Mouse (Mus musculus) kidney, embryonic 15.5 days (tissue): ENCODE measurements around the gene Enam. TPM values are rescaled to one million over a fixed set of nuclear protein-coding genes. Genes with fewer than 3 reads are reported as not detected.

ENCODE experiments used
- ATAC-seq: fragments of 200-750 bp; cut with Nextera tagmentation; replicated peaks from 2 replicates; pipeline ENCODE4 v1.8.0; 2017; ENCODE audit warnings: moderate TSS enrichment; ENCODE audit not compliant: low FRiP score
- H3K27ac ChIP-seq: fragments of 300-500 bp; sonication (generic); 2 replicates; pipeline ENCODE4 v1.5.1; 2015; ENCODE audit warnings: mild to moderate bottlenecking, inconsistent platforms
- H3K27me3 ChIP-seq: fragments of 300-500 bp; sonication (generic); 2 replicates; pipeline ENCODE4 v1.6.1; 2015; ENCODE audit warnings: inconsistent platforms
- H3K36me3 ChIP-seq: fragments of 300-500 bp; sonication (generic); 2 replicates; pipeline ENCODE4 v1.6.1; 2015; ENCODE audit warnings: inconsistent platforms
- H3K4me1 ChIP-seq: fragments of 300-500 bp; sonication (generic); 2 replicates; pipeline ENCODE4 v1.6.1; 2015; ENCODE audit warnings: inconsistent platforms
- H3K4me2 ChIP-seq: fragments of 300-500 bp; sonication (generic); 2 replicates; pipeline ENCODE4 v1.6.1; 2015; ENCODE audit warnings: moderate library complexity, mild to moderate bottlenecking, inconsistent platforms
- H3K4me3 ChIP-seq: fragments of 300-500 bp; sonication (generic); replicated peaks from 2 replicates; pipeline ENCODE4 v1.5.1; 2015; ENCODE audit warnings: mild to moderate bottlenecking, inconsistent platforms
- H3K9ac ChIP-seq: fragments of 300-500 bp; sonication (generic); 2 replicates; pipeline ENCODE4 v1.6.1; 2015; ENCODE audit warnings: mild to moderate bottlenecking, inconsistent platforms
- H3K9me3 ChIP-seq: fragments of 300-500 bp; sonication (generic); replicated peaks from 2 replicates; pipeline ENCODE4 v1.6.1; 2016; ENCODE audit warnings: inconsistent platforms
- WGBS: fragments of 180-500 bp; shearing (Covaris S2); methylation state at CpG from one replicate; pipeline ENCODE4 v1.1.7; 2015; ENCODE audit warnings: mixed read lengths; 5-methylcytosine and 5-hydroxymethylcytosine counted together
- polyA plus RNA-seq: library from polyadenylated mRNA; unstranded; fragments of >200 nt; fragmentation: Nextera tagmentation; extraction: Ambion mirVana; gene quantifications from 2 replicates; pipeline ENCODE4 v1.2.1, GENCODE M21; 2015

The Enam gene
- not detected in 2 replicates for polyA plus RNA-seq

DNA sequence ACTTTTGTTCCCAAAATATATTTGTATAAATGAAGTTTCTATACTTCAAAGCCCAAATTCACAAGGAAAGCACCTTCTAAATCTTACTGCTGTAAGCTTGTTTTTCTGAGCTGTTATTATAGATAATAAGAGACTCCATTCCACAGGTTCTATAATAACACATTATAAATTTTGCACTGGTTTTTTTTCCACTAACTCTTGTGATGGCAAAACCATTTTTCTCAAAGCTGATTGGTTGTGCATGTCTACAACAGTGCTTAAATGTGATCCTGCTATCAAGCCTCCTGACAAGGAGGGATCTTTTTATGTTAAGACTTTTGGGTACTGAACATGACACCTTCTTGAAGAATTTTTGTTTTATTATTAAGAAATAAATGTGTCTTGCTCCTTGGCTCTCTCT lies at the start of gene Enam:
Gene Enam (plus strand): TSS at position 301 of the 400 bp plus-strand sequence.
- H3K27me3 ChIP-seq, result no peaks in the 10 kb centered on the region
- H3K4me2 ChIP-seq, result no peak within 1 kb of the TSS
- no peaks in the 10 kb centered on the region for H3K4me1 ChIP-seq
- H3K9me3 ChIP-seq, result no peaks in the 10 kb centered on the region
- H3K4me3 ChIP-seq, result no peak within 1 kb of the TSS
- H3K36me3 ChIP-seq, result no peaks in the 10 kb centered on the region
- no peak within 1 kb of the TSS for H3K27ac ChIP-seq
- no peak within 1 kb of the TSS for H3K9ac ChIP-seq
- ATAC-seq, result no peak

DNA sequence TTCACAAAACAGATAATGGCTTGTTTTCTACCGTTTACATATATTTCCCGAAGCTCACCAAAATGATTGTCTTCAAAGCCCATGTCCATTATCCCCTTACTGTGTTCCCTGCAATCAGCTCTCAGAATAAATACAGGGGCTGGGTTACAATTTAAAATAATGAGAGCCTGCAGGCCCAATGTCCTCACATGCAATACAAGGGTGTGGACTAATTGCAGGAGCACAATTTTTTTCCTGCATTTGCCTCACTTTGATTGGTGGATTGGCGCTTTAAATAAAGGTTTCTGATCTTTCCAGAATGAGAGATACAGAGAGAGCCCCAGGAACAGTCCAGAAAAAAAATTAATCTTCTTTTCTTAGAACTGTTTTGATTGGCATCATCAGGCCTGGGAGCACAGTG lies 32.1 kb upstream of the Enam start, which contains the start of gene Ambn:
Gene Ambn (plus strand): TSS at position 301 of the 400 bp plus-strand sequence.
- no peak within 1 kb of the TSS for H3K9ac ChIP-seq
- H3K4me2 ChIP-seq, result no peak within 1 kb of the TSS
- no peak for ATAC-seq
- no peak within 1 kb of the TSS for H3K27ac ChIP-seq
- no peak within 1 kb of the TSS for H3K4me3 ChIP-seq
- no peaks in the 10 kb centered on the region for H3K27me3 ChIP-seq
- H3K36me3 ChIP-seq, result no peaks in the 10 kb centered on the region
- H3K9me3 ChIP-seq, result no peaks in the 10 kb centered on the region
- 89% methylated on average over 3 of the region's 3 CpGs for WGBS
- no peaks in the 10 kb centered on the region for H3K4me1 ChIP-seq

DNA sequence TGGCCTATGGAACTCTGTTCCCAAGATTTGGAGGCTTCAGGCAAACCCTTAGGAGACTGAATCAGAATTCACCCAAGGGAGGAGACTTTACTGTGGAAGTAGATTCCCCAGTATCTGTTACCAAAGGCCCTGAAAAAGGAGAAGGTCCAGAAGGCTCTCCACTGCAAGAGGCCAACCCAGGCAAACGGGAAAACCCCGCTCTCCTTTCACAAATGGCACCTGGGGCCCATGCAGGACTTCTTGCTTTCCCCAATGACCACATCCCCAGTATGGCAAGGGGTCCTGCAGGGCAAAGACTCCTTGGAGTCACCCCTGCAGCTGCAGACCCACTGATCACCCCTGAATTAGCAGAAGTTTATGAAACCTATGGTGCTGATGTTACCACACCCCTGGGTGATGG lies 20.3 kb upstream of the Enam start:
- no peak overlapping the region for H3K4me3 ChIP-seq
- no peak overlapping the region for H3K9ac ChIP-seq
- H3K27ac ChIP-seq, result no peak overlapping the region
- no peaks in the 10 kb centered on the region for H3K4me1 ChIP-seq
- 85% methylated on average over 2 of the region's 2 CpGs for WGBS
- no peak overlapping the region for H3K4me2 ChIP-seq
- no peaks in the 10 kb centered on the region for H3K9me3 ChIP-seq
- H3K36me3 ChIP-seq, result no peaks in the 10 kb centered on the region
- no peak for ATAC-seq
- no peaks in the 10 kb centered on the region for H3K27me3 ChIP-seq

DNA sequence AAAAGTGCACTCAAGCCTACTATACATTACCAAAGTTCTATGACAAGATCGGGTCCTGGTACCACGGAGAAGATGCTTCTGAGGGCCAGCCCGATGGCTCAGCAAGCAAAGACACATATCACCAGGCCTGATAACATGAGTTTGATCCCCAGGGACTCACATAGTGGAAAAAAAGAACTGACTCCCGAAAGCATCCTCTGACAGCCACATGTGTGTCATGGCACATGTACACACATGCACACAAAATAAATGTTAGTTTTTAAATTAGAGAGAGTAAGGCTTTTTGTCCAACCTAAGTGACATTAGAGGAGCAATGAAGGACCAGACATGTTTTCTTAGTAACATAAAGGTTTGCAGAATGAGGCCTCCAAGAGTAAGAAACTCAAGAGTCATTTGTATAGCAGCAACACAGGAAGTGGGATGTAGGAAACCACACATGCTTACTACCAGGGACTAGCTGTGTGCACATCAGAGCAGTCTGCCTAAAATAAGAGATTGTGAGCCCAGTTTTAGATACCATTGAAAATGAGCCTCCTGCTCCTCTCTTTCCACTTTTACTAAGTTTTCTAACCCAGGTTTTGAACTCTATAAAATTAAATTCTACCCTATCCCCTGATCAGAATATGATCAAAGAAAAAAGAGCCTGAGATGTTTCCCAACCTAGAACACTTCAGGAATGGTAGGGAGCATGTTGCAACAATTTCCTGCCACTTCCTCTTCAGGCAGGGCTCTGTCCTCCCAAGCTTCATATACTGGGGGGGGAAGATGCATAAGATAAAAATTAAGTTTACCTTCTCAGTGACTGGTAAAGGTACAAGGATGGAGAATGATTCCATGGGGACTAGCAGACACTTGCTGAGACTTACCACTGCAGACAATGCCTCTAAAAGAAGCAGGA lies 18.7 kb upstream of the Enam start:
- Histone ChIP-seq H3K4me3 (no peak overlapping the region), H3K9me3 (no peaks in the 10 kb centered on the region), H3K27ac (no peak overlapping the region), H3K27me3 (no peaks in the 10 kb centered on the region), H3K4me2 (no peak overlapping the region), H3K4me1 (no peaks in the 10 kb centered on the region), H3K36me3 (no peaks in the 10 kb centered on the region), H3K9ac (no peak overlapping the region)
- ATAC-seq, result no peak
- 89% methylated on average over 4 of the region's 4 CpGs for WGBS

DNA sequence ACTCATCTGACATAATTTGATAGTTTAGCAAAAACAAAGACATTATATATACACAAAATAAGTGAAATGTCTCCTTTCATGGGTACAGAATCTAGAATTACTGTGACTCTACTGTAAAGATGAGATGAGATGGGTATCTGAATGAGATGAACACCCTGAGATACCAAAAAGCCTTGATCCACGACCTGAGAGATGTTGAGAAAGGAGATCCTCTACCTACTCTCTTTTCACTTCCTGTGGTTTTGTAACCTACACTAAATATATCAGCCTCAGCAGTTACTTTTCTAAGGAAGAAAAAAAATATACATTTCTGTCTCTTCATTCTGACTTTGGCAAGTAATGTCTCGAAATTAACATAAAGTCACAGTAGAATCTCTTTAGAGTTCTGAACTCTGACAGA lies 1.2 kb downstream of the Enam start:
- Histone ChIP-seq H3K9me3 (no peaks in the 10 kb centered on the region), H3K27ac (no peak overlapping the region), H3K4me2 (no peak overlapping the region), H3K4me3 (no peak overlapping the region), H3K27me3 (no peaks in the 10 kb centered on the region), H3K4me1 (no peaks in the 10 kb centered on the region), H3K9ac (no peak overlapping the region), H3K36me3 (no peaks in the 10 kb centered on the region)
- WGBS, result 75% methylated on average over 2 of the region's 2 CpGs
- no peak for ATAC-seq

DNA sequence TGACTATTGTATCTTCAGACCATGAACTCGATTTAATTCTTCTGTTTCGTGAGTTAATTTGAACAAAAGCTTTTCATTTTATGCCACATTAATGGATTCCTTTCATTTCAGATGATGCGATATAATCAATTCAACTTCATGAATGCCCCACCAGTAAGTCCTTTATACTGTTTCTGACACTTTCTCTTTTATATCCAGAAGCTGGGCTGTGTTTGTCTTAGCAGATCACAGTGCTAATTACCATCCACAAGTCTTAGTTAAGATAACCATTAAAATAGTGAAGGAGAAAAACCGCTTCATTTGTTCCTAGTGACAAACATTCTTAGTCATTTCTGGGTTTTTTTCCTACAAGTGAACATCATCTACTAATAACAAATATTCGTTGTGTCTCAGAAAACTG lies 3.3 kb downstream of the Enam start:
- Histone ChIP-seq H3K4me2 (no peak overlapping the region), H3K4me1 (no peaks in the 10 kb centered on the region), H3K9ac (no peak overlapping the region), H3K36me3 (no peaks in the 10 kb centered on the region), H3K27me3 (no peaks in the 10 kb centered on the region), H3K27ac (no peak overlapping the region), H3K9me3 (no peaks in the 10 kb centered on the region), H3K4me3 (no peak overlapping the region)
- 86% methylated on average over 5 of the region's 5 CpGs for WGBS
- ATAC-seq, result no peak

DNA sequence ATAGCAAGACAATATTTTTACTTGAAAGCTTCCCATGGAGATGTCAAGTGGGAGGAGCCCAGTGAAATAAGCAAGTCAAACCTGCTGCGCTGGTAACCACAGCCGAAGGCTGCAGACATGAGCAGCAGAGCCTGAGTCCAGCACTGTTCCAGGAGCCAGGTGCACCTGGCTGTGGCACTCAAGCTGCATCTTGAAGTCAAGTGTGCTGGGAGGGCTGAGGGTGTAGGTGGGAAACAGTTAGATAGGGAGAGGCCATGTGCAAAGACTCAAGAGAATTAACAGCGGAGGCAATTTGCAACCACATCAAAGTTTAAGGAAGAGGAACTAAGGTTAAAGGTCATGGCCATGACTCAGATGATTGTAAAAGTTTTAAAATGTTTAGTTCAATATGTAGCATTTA lies 12.0 kb downstream of the Enam start:
- Histone ChIP-seq H3K4me2 (no peak overlapping the region), H3K36me3 (no peaks in the 10 kb centered on the region), H3K9ac (no peak overlapping the region), H3K27me3 (no peaks in the 10 kb centered on the region), H3K9me3 (0 out of 2 replicates have a peak, but pooled peaks cover 3% of the 10 kb centered on the region), H3K4me1 (no peaks in the 10 kb centered on the region), H3K4me3 (no peak overlapping the region), H3K27ac (no peak overlapping the region)
- ATAC-seq, result no peak
- 83% methylated on average over 3 of the region's 3 CpGs for WGBS

DNA sequence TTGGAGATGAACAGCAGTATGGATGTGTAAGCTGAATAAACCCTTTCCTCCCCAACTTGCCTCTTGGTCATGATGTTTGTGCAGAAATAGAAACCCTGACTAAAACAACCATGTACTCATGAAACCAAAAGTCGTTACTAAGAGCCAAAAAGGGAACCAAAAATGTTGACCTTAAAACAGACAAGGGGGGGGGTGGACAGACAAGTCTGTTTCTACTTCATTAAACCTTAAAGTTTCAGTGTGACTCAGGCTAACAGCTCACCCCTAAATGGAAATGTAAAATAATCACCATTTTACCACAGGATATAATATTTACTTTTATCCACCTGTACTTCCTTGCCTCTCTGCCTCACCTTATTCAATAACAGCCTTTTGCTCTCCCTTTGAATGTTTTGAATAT lies 20.8 kb downstream of the Enam start:
- no peak for ATAC-seq
- 55% methylated on average over 1 of the region's 1 CpGs for WGBS
- Histone ChIP-seq H3K27ac (no peak overlapping the region), H3K36me3 (no peaks in the 10 kb centered on the region), H3K9ac (no peak overlapping the region), H3K4me3 (no peak overlapping the region), H3K9me3 (no peaks in the 10 kb centered on the region), H3K4me1 (no peaks in the 10 kb centered on the region), H3K4me2 (no peak overlapping the region), H3K27me3 (no peaks in the 10 kb centered on the region)

DNA sequence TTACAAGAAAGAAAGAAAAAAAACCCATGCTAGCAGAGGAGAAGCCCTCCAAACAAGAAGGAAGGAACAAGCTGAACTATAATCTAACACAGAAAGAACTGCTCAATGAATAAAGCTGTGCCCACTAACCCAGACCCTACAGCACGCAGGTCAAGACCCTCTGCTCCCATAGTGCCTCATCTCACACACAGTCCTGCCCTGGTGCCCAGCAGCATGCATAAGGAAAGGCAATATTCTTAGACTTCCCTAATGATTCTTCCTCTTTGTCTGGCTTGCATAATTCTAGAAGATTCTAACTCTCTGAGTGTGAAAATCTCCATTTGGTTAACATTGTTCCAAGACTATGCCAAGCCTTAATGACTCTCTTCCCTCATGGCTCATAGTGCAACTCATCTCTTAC lies 21.2 kb downstream of the Enam start:
- H3K9ac ChIP-seq, result no peak overlapping the region
- 89% methylated on average over 1 of the region's 1 CpGs for WGBS

DNA sequence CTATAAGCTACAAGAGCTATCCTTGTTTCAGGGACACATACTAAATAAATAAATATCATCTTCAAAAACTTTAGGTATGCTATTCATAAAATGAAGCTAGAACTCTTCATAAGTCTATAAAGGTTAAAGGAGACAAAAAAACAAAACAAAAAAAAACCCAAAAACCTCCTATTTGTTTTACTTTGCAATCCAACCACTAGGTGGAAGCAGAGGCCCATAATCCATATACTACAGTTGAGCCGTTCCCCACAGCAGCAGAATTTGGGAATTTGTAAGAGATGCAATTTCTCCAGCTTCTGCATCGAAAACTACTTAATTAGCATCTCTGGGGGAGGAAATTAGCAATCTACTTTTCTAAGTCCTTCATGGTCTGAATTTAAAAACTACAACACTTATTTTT lies 31.5 kb downstream of the Enam start:
- Histone ChIP-seq H3K9me3 (no peaks in the 10 kb centered on the region), H3K27ac (no peak overlapping the region), H3K36me3 (no peaks in the 10 kb centered on the region), H3K4me2 (no peak overlapping the region), H3K4me1 (no peaks in the 10 kb centered on the region), H3K27me3 (no peaks in the 10 kb centered on the region), H3K4me3 (no peak overlapping the region), H3K9ac (no peak overlapping the region)
- 11% methylated on average over 2 of the region's 2 CpGs for WGBS
- ATAC-seq, result no peak

More for the DNA sequence above, 21.2 kb downstream of the Enam start:
- H3K36me3 ChIP-seq, result no peaks in the 10 kb centered on the region
- no peak for ATAC-seq
- H3K27ac ChIP-seq, result no peak overlapping the region
- H3K4me2 ChIP-seq, result no peak overlapping the region
- no peaks in the 10 kb centered on the region for H3K27me3 ChIP-seq
- H3K4me1 ChIP-seq, result no peaks in the 10 kb centered on the region
- H3K4me3 ChIP-seq, result no peak overlapping the region
- H3K9me3 ChIP-seq, result no peaks in the 10 kb centered on the region

DNA sequence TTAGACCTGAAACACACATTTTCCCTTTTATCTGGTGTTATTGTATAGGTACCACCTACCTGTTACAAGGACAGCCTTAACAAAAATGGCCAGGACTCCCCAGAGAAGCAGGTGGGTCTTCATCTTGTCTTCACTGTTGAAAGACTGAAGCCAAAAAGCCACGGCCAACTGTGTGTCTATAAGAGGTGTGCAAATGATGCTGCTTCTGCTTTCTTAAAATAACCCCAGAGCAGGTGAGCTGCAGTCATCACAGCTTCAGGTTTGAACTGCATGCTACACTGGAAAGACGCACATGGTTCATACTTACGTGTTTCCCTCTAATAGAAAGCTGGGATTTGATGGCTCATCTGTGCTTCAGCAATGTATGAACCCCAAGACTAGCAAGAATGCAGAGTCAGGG lies 39.9 kb downstream of the Enam start, which contains the start of gene Jchain:
Gene Jchain (minus strand): TSS at position 235 of the 400 bp plus-strand sequence.
- no peaks in the 10 kb centered on the region for H3K9me3 ChIP-seq
- 93% methylated on average over 3 of the region's 3 CpGs for WGBS
- H3K27me3 ChIP-seq, result no peaks in the 10 kb centered on the region
- no peak within 1 kb of the TSS for H3K27ac ChIP-seq
- no peaks in the 10 kb centered on the region for H3K36me3 ChIP-seq
- H3K4me1 ChIP-seq, result no peaks in the 10 kb centered on the region
- H3K4me2 ChIP-seq, result no peak within 1 kb of the TSS
- ATAC-seq, result no peak
- no peak within 1 kb of the TSS for H3K4me3 ChIP-seq
- H3K9ac ChIP-seq, result no peak within 1 kb of the TSS

DNA sequence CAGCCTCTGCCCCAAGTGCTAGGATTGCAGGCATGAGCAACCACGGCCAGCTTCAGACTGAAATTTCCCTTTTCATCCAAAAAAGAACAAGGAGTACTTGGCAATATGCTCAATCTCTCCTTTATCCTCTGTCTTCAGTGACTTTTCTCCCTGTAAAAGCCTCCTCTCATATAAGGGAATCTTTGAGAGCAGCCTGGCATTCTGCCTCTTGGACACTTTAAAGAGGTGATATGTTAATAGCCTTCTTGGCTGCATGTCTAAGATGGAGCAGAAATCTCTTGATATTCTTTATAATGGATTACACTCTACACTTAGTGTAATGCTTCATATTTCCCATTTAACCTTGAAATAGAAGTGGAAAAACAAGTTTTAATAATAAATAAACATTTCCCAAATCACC lies 43.1 kb downstream of the Enam start:
- Histone ChIP-seq H3K27ac (no peak overlapping the region), H3K4me1 (no peaks in the 10 kb centered on the region), H3K4me3 (no peak overlapping the region), H3K27me3 (no peaks in the 10 kb centered on the region), H3K9me3 (no peaks in the 10 kb centered on the region), H3K9ac (no peak overlapping the region), H3K4me2 (no peak overlapping the region), H3K36me3 (no peaks in the 10 kb centered on the region)
- WGBS, result 71% methylated on average over 1 of the region's 1 CpGs
- ATAC-seq, result no peak

DNA sequence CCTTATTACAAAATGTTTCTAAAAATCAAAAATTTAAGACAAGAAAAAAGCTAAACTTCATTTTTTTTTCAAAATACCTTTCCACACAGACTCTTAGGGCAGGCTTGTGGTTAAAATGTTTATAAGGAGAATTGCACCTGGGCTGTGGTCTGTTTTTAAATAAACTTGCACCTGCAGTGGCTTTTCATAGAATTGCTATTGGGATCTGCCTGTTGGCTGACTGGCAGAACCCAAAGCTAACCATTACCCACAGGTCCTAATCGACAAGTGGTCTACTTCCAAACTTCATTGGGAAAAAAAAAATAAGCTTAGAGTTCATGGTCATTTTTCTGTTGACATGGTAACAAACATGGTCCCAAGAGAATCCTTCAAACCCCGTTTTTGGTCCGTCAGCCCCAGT lies 46.9 kb downstream of the Enam start:
- Histone ChIP-seq H3K9ac (no peak overlapping the region), H3K4me1 (no peaks in the 10 kb centered on the region), H3K27ac (no peak overlapping the region), H3K27me3 (no peaks in the 10 kb centered on the region), H3K9me3 (no peaks in the 10 kb centered on the region), H3K4me3 (no peak overlapping the region), H3K36me3 (no peaks in the 10 kb centered on the region), H3K4me2 (no peak overlapping the region)
- no peak for ATAC-seq
- WGBS, result 72% methylated on average over 3 of the region's 3 CpGs
